In genomic region chr12:112575274-112575986, GRCm38 (mm10) we compare ENCODE assay signal across 17 mouse cellular contexts. TPM values are rescaled to one million over a fixed set of nuclear protein-coding genes. Genes with fewer than 3 reads are reported as not detected.
A peak's percentile ranks its signal among the peaks of the same experiment; 100 is the strongest.
DNase-seq lines count a peak whose midpoint lies in the region; ATAC-seq and TF ChIP-seq lines count a peak whose summit lies in the region.
"Had no signal": no experiment of that assay in that cellular context is flagged by ENCODE, and none has a peak within 500 bp of the region (broad histone marks: within the 10 kb centered on the region; RNA-seq: fewer than 3 reads in every experiment).

No protein-coding gene starts in this region.

- 0 out of 2 replicates have a peak overlapping the region, but pooled peaks have one; percentile 49 for H3K4me2 ChIP-seq in kidney, embryonic 15.5 days
- H3K4me2 ChIP-seq in stomach, embryonic 14.5 days (replicated peaks; ENCODE audit: low read depth, low read length), result no peak overlapping the region; the same call in 1 of the 2 replicates
- H3K4me2 ChIP-seq in stomach, postnatal 0 days (replicated peaks; ENCODE audit: low read depth), result no peak overlapping the region
- no peak overlapping the region for H3K4me2 ChIP-seq in limb, embryonic 15.5 days
- H3K4me2 ChIP-seq: forebrain, embryonic 13.5 days; hindbrain, embryonic 13.5 days had no signal

- no peak for ATAC-seq in kidney, embryonic 15.5 days (replicated peaks; ENCODE audit: low FRiP score)
- ATAC-seq in stomach, embryonic 14.5 days (ENCODE audit: insufficient number of reproducible peaks, insufficient read depth, low FRiP score, low read depth), result no peak
- no peak for ATAC-seq in stomach, postnatal 0 days (ENCODE audit: low FRiP score, low TSS enrichment)
- no peak for ATAC-seq in limb, embryonic 15.5 days (ENCODE audit: insufficient number of reproducible peaks, low FRiP score, low TSS enrichment, low read depth)
- ATAC-seq: forebrain, embryonic 13.5 days had no signal

- peak overlapping the region; percentile 94 for H3K27ac ChIP-seq in kidney, embryonic 15.5 days
- H3K27ac ChIP-seq in kidney, adult 2 months (ENCODE audit: insufficient read depth, low read depth, low read length), result no peak overlapping the region
- H3K27ac ChIP-seq in stomach, embryonic 14.5 days (ENCODE audit: low read length), result peak overlapping the region; percentile 96; the same call in 1 of the 2 replicates
- no peak overlapping the region for H3K27ac ChIP-seq in stomach, postnatal 0 days (replicated peaks)
- peak overlapping the region; percentile 88; the same call in 1 of the 2 replicates for H3K27ac ChIP-seq in limb, embryonic 15.5 days
- H3K27ac ChIP-seq: forebrain, embryonic 13.5 days; hindbrain, embryonic 13.5 days; liver, embryonic 14.5 days; neural tube, embryonic 12.5 days had no signal

- DNase-seq in kidney, adult 2 months, result no peak
- DNase-seq in stomach, postnatal 0 days (ENCODE audit: low spot score), result no peak
- no peak for DNase-seq in thymus, postnatal 25 days
- DNase-seq in ovary, postnatal 14 days (ENCODE audit: low spot score), result no peak
- DNase-seq: cerebellum, adult 9-11 months; kidney, adult 11 months; lung, postnatal 14 days; right cerebral cortex, postnatal 4 days; thymus, adult 2 months had no signal

- TF ChIP-seq CTCF in kidney, adult 2 months (conservative IDR thresholded peaks at IDR 0.05; ENCODE audit: insufficient read depth, insufficient read length, low read depth, low read length), result no peak
- no peak for TF ChIP-seq CTCF in stomach, postnatal 0 days (IDR thresholded peaks at IDR 0.05; ENCODE audit: low read depth)

- WGBS in kidney, embryonic 15.5 days, result 66% methylated on average over 8 of the region's 8 CpGs
- 68% methylated on average over 8 of the region's 8 CpGs for WGBS in kidney, adult 2 months
- 57% methylated on average over 8 of the region's 8 CpGs for WGBS in stomach, embryonic 14.5 days
- 59% methylated on average over 8 of the region's 8 CpGs for WGBS in stomach, postnatal 0 days
- 61% methylated on average over 8 of the region's 8 CpGs for WGBS in limb, embryonic 15.5 days

- H3K36me3 ChIP-seq in kidney, embryonic 15.5 days, result no peaks in the 10 kb centered on the region
- H3K36me3 ChIP-seq in kidney, adult 2 months (ENCODE audit: control insufficient read depth, insufficient read depth, low read length), result no peaks in the 10 kb centered on the region
- H3K36me3 ChIP-seq in stomach, embryonic 14.5 days (ENCODE audit: control insufficient read depth, insufficient read depth, low read length), result no peaks in the 10 kb centered on the region
- no peaks in the 10 kb centered on the region for H3K36me3 ChIP-seq in stomach, postnatal 0 days (ENCODE audit: control insufficient read depth, insufficient read depth, low read length)
- H3K36me3 ChIP-seq in limb, embryonic 15.5 days, result no peaks in the 10 kb centered on the region
- H3K36me3 ChIP-seq: heart, embryonic 12.5 days; hindbrain, embryonic 13.5 days; neural tube, embryonic 12.5 days had no signal

- H3K4me1 ChIP-seq in kidney, embryonic 15.5 days, result peaks cover 45% of the 10 kb centered on the region
- H3K4me1 ChIP-seq in kidney, adult 2 months (ENCODE audit: control insufficient read depth, insufficient read depth, low read length), result no peaks in the 10 kb centered on the region
- peaks cover 28% of the 10 kb centered on the region for H3K4me1 ChIP-seq in stomach, embryonic 14.5 days (ENCODE audit: control insufficient read depth, insufficient read depth, low read length)
- H3K4me1 ChIP-seq in stomach, postnatal 0 days (replicated peaks; ENCODE audit: control insufficient read depth, insufficient read depth), result peaks cover 15% of the 10 kb centered on the region; the same call in 1 of the 2 replicates
- H3K4me1 ChIP-seq in limb, embryonic 15.5 days, result peaks cover 37% of the 10 kb centered on the region

- H3K9ac ChIP-seq in kidney, embryonic 15.5 days, result no peak overlapping the region
- no peak overlapping the region for H3K9ac ChIP-seq in stomach, embryonic 14.5 days (replicated peaks; ENCODE audit: low read depth, low read length)
- no peak overlapping the region for H3K9ac ChIP-seq in stomach, postnatal 0 days (ENCODE audit: low read length)
- no peak overlapping the region for H3K9ac ChIP-seq in limb, embryonic 15.5 days
- H3K9ac ChIP-seq: forebrain, embryonic 13.5 days; heart, embryonic 12.5 days; hindbrain, embryonic 13.5 days; liver, embryonic 14.5 days; neural tube, embryonic 12.5 days had no signal

- TF ChIP-seq POLR2A in kidney, adult 2 months (IDR thresholded peaks at IDR 0.05; ENCODE audit: low read depth, low read length), result no peak

- H3K9me3 ChIP-seq in kidney, embryonic 15.5 days (replicated peaks), result no peaks in the 10 kb centered on the region
- H3K9me3 ChIP-seq in stomach, embryonic 14.5 days (ENCODE audit: control insufficient read depth, low read depth, low read length), result no peaks in the 10 kb centered on the region
- H3K9me3 ChIP-seq in stomach, postnatal 0 days (ENCODE audit: control insufficient read depth, low read length), result no peaks in the 10 kb centered on the region
- H3K9me3 ChIP-seq in limb, embryonic 15.5 days, result no peaks in the 10 kb centered on the region; the same call in 1 of the 2 replicates
- H3K9me3 ChIP-seq: forebrain, embryonic 13.5 days; heart, embryonic 12.5 days; hindbrain, embryonic 13.5 days; neural tube, embryonic 12.5 days had no signal

- H3K27me3 ChIP-seq in kidney, embryonic 15.5 days, result no peaks in the 10 kb centered on the region
- no peaks in the 10 kb centered on the region for H3K27me3 ChIP-seq in kidney, adult 2 months (replicated peaks; ENCODE audit: control insufficient read depth, insufficient read depth, low read length)
- no peaks in the 10 kb centered on the region for H3K27me3 ChIP-seq in stomach, embryonic 14.5 days (ENCODE audit: control insufficient read depth, insufficient read depth, low read length)
- H3K27me3 ChIP-seq in stomach, postnatal 0 days (ENCODE audit: control insufficient read depth, insufficient read depth, low read length), result no peaks in the 10 kb centered on the region
- H3K27me3 ChIP-seq in limb, embryonic 15.5 days, result no peaks in the 10 kb centered on the region
- H3K27me3 ChIP-seq: forebrain, embryonic 13.5 days; heart, embryonic 12.5 days; hindbrain, embryonic 13.5 days; neural tube, embryonic 12.5 days had no signal

- TF ChIP-seq EP300 in stomach, postnatal 0 days (optimal IDR thresholded peaks at IDR 0.05), result no peak

- no peak overlapping the region for H3K4me3 ChIP-seq in kidney, embryonic 15.5 days (replicated peaks)
- H3K4me3 ChIP-seq in kidney, adult 2 months (ENCODE audit: insufficient read depth, low read depth, low read length), result no peak overlapping the region
- H3K4me3 ChIP-seq in stomach, embryonic 14.5 days (ENCODE audit: low read depth, low read length), result no peak overlapping the region
- no peak overlapping the region for H3K4me3 ChIP-seq in stomach, postnatal 0 days (ENCODE audit: low read depth, low read length)
- H3K4me3 ChIP-seq in limb, embryonic 15.5 days, result no peak overlapping the region
- H3K4me3 ChIP-seq: forebrain, embryonic 13.5 days; heart, embryonic 12.5 days; hindbrain, embryonic 13.5 days; neural tube, embryonic 12.5 days had no signal

RNA-seq across cellular contexts. Expression of gene Inf2, which starts 13.2 kb away (rescaled TPM):
- polyA plus RNA-seq in kidney, embryonic 15.5 days (2015; fragmentation: Nextera tagmentation; extraction: Ambion mirVana), result 3.8 and 4.8 TPM in 2 replicates
- polyA plus RNA-seq in kidney, adult 2 months (2012; rRNA removed), result 8.9 and 9.6 TPM in 2 replicates
- 4.4 and 5.0 TPM in 2 replicates for polyA plus RNA-seq in stomach, embryonic 14.5 days (2014; fragmentation: Nextera tagmentation; extraction: Ambion mirVana)
- polyA plus RNA-seq in stomach, postnatal 0 days (2015; fragmentation: Nextera tagmentation; extraction: Ambion mirVana), result 1.5 and 2.0 TPM in 2 replicates
- 7.4 and 7.6 TPM in 2 replicates for polyA plus RNA-seq in limb, embryonic 15.5 days (2015; fragmentation: Nextera tagmentation; extraction: Ambion mirVana)

RNA-seq across cellular contexts. Expression of gene Adssl1, which starts 44.4 kb away (rescaled TPM):
- polyA plus RNA-seq in kidney, embryonic 15.5 days (2015; fragmentation: Nextera tagmentation; extraction: Ambion mirVana), result 11.6 and 12.4 TPM in 2 replicates
- polyA plus RNA-seq in kidney, adult 2 months (2012; rRNA removed), result 8.1 and 10.4 TPM in 2 replicates
- polyA plus RNA-seq in stomach, embryonic 14.5 days (2014; fragmentation: Nextera tagmentation; extraction: Ambion mirVana), result 2.8 and 3.1 TPM in 2 replicates
- polyA plus RNA-seq in stomach, postnatal 0 days (2015; fragmentation: Nextera tagmentation; extraction: Ambion mirVana), result 4.7 and 6.4 TPM in 2 replicates
- 11.6 and 27.2 TPM in 2 replicates for polyA plus RNA-seq in limb, embryonic 15.5 days (2015; fragmentation: Nextera tagmentation; extraction: Ambion mirVana)

RNA-seq across cellular contexts. Expression of gene Tmem179, which starts 58.9 kb away (rescaled TPM):
- 0.66 and 0.92 TPM in 2 replicates for polyA plus RNA-seq in kidney, embryonic 15.5 days (2015; fragmentation: Nextera tagmentation; extraction: Ambion mirVana)
- polyA plus RNA-seq in kidney, adult 2 months (2012; rRNA removed), result 0.45 and 1.0 TPM in 2 replicates
- 2.1 and 2.7 TPM in 2 replicates for polyA plus RNA-seq in stomach, embryonic 14.5 days (2014; fragmentation: Nextera tagmentation; extraction: Ambion mirVana)
- 1.5 and 1.7 TPM in 2 replicates for polyA plus RNA-seq in stomach, postnatal 0 days (2015; fragmentation: Nextera tagmentation; extraction: Ambion mirVana)
- polyA plus RNA-seq in limb, embryonic 15.5 days (2015; fragmentation: Nextera tagmentation; extraction: Ambion mirVana), result 0.10 and 0.45 TPM in 2 replicates

Comparison
In these comparisons a context has a peak if more than half of its experiments do, and no peak if none do; other contexts are left out.
1. H3K27ac ChIP-seq: peak in kidney, embryonic 15.5 days (single experiment), stomach, embryonic 14.5 days (single experiment) and limb, embryonic 15.5 days (single experiment); none in kidney, adult 2 months (single experiment) and stomach, postnatal 0 days (single experiment).